Mouse (Mus musculus) spleen, postnatal 14 days (tissue): ENCODE data around the gene Acad11.
A peak's percentile ranks its signal among the peaks of the same experiment; 100 is the strongest.

ENCODE experiments used
- DNase-seq, 2 experiments: peaks; one replicate each; pipeline ENCODE4 v3.0.0; 2021 to 2022; ENCODE audit warnings: low spot score in 2 of 2

Acad11 gene

DNA sequence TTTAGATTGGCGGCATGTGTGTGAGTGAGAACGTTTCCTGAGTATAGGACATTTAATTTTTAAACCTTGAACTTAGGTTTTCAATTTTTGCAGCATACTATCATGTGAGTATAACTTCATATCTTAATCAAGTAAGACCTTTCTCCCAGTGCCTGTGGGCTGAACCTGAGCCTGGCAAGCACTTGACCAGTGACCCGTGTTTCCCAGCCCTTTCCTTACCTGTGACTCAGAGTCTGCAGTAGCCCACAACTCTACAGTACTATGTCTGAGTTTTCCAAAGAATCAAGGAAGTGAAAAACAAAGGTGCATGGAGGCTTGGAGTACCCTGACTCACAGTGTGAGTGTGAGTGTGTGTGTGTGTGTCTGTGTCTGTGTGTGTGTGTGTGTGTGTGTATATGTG, 16.9 kb downstream of the Acad11 start:
- DNase-seq, result no peak

DNA sequence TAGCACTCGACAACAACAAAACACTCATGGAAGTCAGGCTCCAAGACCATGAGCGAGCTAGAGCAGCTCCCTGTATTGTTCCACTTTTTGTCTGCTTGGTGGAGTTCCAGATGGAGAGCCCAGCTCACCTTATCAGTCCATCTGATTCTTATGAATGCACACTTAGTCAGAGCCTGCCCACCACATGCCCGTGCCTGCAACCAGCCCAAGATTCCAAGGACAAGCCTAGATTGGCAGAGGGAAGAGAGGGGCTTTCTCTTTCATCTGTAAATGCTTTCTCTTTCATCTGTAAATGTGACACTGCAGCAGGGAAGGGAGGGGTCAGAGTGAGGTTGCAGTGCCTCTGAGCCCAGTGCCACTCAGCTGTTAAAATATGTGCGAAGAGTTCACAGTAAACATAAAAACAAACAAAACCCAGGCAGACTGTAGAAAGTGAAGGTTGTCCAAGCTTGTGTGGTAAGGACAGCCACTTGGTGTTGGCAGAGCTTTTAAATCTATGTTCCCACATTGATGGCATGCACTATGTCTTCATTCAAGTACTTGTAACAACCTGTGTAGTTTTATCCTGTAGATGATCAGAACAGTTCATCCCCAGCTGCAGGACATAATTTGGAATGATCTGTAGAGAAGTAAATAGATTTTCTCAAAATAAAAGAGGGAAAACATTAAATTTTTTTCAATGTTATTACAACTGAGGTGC, 22.7 kb downstream of the Acad11 start:
- DNase-seq, result no peak

- no peak for DNase-seq
Observed at GRCm38 (mm10) chr9:104088555-104088954, 25.4 kb downstream of the Acad11 start.

GRCm38 (mm10) chr9:104092945-104093344, 29.8 kb downstream of the Acad11 start:
- DNase-seq, result no peak

DNA sequence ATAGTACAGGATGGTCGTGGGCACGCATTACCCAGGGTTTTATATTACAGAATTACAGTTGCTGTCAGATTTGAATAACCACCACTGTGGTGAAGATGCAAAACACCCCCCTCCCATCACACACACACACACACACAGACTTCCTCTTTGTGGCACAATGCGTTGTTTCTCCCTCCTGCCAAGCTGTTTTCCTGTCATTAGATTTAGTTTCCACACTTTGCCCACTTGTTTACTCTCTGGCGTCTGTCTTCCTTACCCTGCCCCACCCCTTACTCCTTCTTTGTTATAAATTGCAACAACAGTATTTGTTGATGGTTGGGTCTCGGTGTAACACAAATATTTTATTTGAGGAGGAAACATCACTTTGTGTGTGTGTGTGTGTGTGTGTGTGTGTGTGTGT, 35.1 kb downstream of the Acad11 start:
- no peak for DNase-seq

GRCm38 (mm10) chr9:104099060-104099459, 35.9 kb downstream of the Acad11 start:
- DNase-seq, result peak in 1 of 2 experiments; percentile 5

DNA sequence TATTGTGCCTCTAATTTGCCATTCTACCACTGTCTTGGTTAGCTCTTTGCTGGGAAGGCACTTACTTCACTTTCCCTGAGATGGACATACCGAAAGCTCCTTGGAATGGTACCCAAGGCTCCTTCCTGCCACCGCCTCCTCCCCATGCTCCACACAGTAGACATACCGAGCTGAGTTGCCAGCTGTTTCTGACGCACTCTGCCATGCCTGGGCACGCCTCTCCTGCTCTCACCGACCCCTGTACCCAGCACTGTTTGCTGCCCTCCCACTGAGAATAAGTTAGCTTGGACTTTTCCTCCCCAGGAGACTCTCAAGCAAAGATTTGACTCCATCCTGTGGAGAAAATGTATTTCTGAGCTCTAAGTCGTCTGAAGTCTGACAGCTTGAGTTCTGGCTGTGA, 37.6 kb downstream of the Acad11 start:
- DNase-seq, result no peak

- no peak for DNase-seq
Observed at GRCm38 (mm10) chr9:104101458-104101857, 38.3 kb downstream of the Acad11 start.

GRCm38 (mm10) chr9:104102301-104102700, 39.1 kb downstream of the Acad11 start:
- DNase-seq, result no peak

DNA sequence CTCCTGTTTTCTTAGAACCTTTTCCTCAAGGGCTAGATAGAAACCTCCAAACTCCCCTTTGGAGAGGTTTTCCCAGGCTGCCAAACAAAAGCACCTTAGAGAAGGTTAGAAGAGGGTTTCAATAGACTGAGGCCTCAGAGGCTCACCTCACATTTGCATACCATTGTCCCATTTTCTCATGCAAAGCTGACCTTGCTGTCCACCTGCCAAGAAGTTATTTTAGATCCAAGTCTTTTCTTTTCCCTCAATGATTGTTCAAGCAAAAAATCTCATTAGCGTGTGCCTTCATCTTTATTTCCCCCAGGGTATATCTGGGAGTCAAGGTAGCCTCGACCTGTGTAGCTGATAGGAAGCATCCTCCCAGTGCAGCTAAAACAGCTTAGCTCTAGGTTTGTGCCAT, 39.7 kb downstream of the Acad11 start:
- DNase-seq, result no peak

- DNase-seq, result no peak
Observed at GRCm38 (mm10) chr9:104104986-104105385, 41.8 kb downstream of the Acad11 start.

- DNase-seq, result no peak
Observed at GRCm38 (mm10) chr9:104106930-104107329, 43.8 kb downstream of the Acad11 start.

DNA sequence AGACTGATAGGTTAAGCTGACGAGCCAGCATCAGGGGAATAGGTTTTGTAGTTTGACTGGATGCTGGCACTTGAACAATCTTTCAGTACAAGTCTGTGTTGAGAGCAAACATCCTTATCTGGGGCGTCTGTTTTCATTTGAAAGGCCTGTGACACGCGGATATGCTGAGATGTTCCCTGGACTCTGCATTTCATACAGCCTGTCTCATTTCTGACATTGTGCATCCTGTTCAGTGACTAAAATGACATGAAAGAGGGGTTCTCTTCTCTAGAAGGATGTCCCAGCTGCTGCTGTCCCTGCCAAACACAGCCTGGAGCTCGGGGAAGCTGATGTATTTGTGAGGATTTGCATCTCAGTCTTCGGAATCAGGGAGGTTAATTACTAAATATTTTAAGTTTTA, 44.3 kb downstream of the Acad11 start:
- no peak for DNase-seq

- DNase-seq, result no peak
Observed at GRCm38 (mm10) chr9:104108571-104109143, 45.5 kb downstream of the Acad11 start.

DNA sequence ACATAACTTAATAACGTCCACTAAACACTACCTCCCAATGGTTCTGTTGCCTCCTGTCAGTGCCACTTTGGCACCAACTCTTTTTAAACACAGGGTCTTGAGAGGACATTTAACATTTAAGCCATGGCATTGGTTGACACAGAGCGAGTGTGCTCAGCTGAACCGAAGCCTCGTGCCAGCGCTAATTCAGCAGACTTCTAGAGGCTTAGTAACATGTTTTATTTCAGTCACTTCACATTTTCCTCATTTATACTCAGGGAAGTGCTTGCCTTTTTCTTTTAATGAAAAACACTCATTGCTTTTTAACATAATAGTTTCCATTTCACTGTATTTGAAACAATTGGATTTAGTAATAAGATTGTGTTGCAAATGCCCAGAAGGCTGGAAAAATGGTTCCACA, 46.0 kb downstream of the Acad11 start:
- no peak for DNase-seq

GRCm38 (mm10) chr9:104123101-104123500, 59.9 kb downstream of the Acad11 start:
- no peak for DNase-seq

DNA sequence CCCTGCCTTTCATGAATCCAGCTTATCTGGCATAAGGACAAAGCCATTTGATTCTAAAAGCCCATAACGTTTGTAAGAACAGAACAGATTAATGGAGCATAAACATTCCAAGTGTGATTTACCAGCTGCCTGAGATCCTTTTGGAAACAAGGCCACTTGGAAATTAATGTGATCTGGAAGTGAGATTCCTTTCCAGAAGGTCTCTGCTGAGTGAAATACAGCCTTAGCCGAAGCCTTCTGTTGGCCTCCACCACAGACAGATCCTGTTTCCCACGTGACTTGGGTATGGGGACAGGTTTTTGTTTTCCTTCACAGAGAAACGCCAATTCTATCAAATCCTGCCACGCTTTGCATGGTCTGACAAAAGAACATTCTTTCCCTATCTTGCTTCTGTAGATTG, 60.4 kb downstream of the Acad11 start:
- DNase-seq, result no peak

GRCm38 (mm10) chr9:104126833-104127232, 63.7 kb downstream of the Acad11 start, which contains the start of gene Ackr4:
Gene Ackr4, minus strand, starts transcription at chr9:104126933.
- no peak for DNase-seq

- DNase-seq, result no peak
Observed at GRCm38 (mm10) chr9:104128110-104128509, 64.9 kb downstream of the Acad11 start.

- no peak for DNase-seq
Observed at GRCm38 (mm10) chr9:104130141-104130755, 67.1 kb downstream of the Acad11 start.

DNA sequence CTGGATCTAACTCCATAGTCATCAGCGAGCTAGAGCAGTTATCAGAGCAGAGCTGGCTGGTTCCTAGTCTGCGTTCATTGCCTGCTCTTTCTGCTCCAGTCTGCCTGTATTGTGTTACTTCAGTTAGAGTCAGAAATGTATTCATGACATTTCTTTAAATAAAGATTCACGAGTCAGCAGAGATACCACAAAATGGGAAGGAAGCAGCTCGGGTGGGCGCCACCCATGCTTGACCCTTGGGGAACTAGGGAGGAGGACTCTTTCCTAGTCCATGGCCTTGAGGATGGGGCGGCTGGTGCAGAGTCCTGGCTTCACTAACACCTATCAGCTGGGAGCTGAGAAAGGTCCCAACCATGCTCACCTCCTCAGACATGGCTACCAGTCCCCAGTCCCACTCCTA, 77.2 kb downstream of the Acad11 start:
- DNase-seq, result no peak

- no peak for DNase-seq
Observed at GRCm38 (mm10) chr9:104142805-104143204, 79.6 kb downstream of the Acad11 start.

DNA sequence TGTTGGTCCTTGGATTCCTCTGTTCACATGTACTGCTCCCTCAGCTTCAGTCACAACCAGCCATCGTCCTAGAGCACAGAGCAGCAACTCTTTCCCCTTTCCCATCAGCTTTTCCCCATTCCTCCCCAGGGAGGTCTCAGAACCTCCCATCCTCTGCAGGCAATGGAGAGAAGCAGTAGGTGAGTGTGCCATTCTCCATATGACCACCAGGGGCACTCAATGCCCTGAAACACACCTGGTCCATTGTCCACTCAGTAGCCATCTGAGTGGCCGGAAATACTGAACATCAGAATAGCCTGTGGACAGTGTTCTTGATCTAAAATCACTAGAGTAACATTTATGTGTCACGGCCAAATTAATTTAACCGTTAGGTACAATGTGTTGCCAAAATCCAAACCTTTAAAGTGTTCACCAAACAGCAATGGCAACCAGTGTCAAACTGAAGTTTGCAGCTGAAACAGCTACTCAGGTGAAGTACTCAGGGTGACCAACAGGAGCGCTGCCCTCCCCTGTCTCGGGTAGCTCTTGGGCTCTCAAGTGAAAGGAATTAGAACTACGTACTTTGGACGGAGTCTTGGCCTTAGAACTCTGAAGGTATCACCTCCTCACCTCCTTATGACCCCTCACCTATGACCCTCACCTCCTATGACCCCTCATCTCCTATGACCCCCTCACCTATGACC, 81.3 kb downstream of the Acad11 start:
- no peak for DNase-seq
